Mouse (Mus musculus): ENCODE data around the gene Ppat.

GRCm38 (mm10) chr5:76950343-76951105 is 854 bp downstream of the Ppat start:
- TF ChIP-seq GATA1 (IDR thresholded peaks at IDR 0.05; ENCODE audit: borderline replicate concordance, low read length), result no peak
- TF ChIP-seq FLI1 (IDR thresholded peaks at IDR 0.05; ENCODE audit: low read length), result no peak

Data from megakaryocyte, embryonic 14.5 days (primary cell).